In the genomic region with DNA sequence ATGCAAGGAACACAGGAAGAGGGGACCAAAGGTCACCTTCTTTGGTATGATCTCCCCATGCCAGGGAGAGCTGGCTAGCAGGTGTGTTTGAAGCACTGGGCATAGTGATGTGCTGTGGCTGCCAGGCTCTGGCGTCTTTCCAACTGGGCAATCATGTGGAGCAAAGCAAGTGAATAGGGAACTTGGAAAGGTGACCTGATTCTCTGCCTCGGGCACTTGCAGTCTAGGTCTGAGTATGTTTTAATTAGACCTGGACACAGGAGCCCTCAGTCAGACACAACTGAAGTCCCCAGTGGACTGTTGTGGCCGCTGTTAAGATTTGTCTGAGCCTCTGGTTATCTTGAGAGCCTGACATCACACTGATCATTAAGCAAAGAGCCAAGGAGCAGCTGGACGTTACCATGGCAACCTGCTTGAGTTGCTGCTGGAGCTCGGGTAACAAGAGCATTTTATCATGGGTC, we compare ENCODE assay signal across 8 mouse cellular contexts.
DNase-seq lines count a peak whose midpoint lies in the region; ATAC-seq and TF ChIP-seq lines count a peak whose summit lies in the region.

No protein-coding gene starts in this region.

- no peaks in the 10 kb centered on the region for H3K27me3 ChIP-seq in heart, embryonic 11.5 days (ENCODE audit: control insufficient read depth, insufficient read depth, low read length)
- H3K27me3 ChIP-seq in kidney, embryonic 14.5 days (ENCODE audit: control insufficient read depth, insufficient read depth, low read length): no peaks in the 10 kb centered on the region
- H3K27me3 ChIP-seq in lung, embryonic 15.5 days: no peaks in the 10 kb centered on the region

- no peaks in the 10 kb centered on the region for H3K9me3 ChIP-seq in heart, embryonic 11.5 days (replicated peaks; ENCODE audit: control insufficient read depth, low read length)
- no peaks in the 10 kb centered on the region for H3K9me3 ChIP-seq in kidney, embryonic 14.5 days (ENCODE audit: control insufficient read depth, low read length)
- H3K9me3 ChIP-seq in lung, embryonic 15.5 days: no peaks in the 10 kb centered on the region

- H3K27ac ChIP-seq in heart, embryonic 11.5 days (ENCODE audit: low read depth, low read length): peak overlapping the region; percentile 55
- H3K27ac ChIP-seq in kidney, embryonic 14.5 days (ENCODE audit: low read depth, low read length): peak overlapping the region; percentile 83; the same call in 1 of the 2 replicates
- H3K27ac ChIP-seq in lung, embryonic 15.5 days: peak overlapping the region; percentile 48

- TF ChIP-seq CTCF in brain, embryonic 14.5 days (IDR thresholded peaks at IDR 0.05; ENCODE audit: borderline replicate concordance, extremely low read depth, insufficient read depth, insufficient read length): no peak

- peak; percentile 68 for ATAC-seq in erythroblast, adult 5-6 weeks (replicated peaks; ENCODE audit: low FRiP score, poor library complexity, severe bottlenecking)
- ATAC-seq in heart, embryonic 11.5 days (replicated peaks; ENCODE audit: insufficient number of reproducible peaks, low FRiP score, low TSS enrichment): peak; percentile 74; the same call in 1 of the 2 replicates
- peak; percentile 93 for ATAC-seq in kidney, embryonic 14.5 days (ENCODE audit: low FRiP score, low TSS enrichment)
- ATAC-seq in lung, embryonic 15.5 days (ENCODE audit: borderline replicate concordance, extremely low read depth, low FRiP score, low TSS enrichment): peak; percentile 73; the same call in 1 of the 2 replicates

- H3K4me1 ChIP-seq in heart, embryonic 11.5 days (ENCODE audit: control insufficient read depth, insufficient read depth, low read length): peaks cover 19% of the 10 kb centered on the region
- peaks cover 16% of the 10 kb centered on the region for H3K4me1 ChIP-seq in kidney, embryonic 14.5 days (ENCODE audit: control insufficient read depth, insufficient read depth, low read length)
- peaks cover 20% of the 10 kb centered on the region for H3K4me1 ChIP-seq in lung, embryonic 15.5 days

- no peaks in the 10 kb centered on the region for H3K36me3 ChIP-seq in heart, embryonic 11.5 days (ENCODE audit: control insufficient read depth, insufficient read depth, low read length)
- H3K36me3 ChIP-seq in kidney, embryonic 14.5 days (ENCODE audit: control insufficient read depth, insufficient read depth, low read length): no peaks in the 10 kb centered on the region
- H3K36me3 ChIP-seq in lung, embryonic 15.5 days: no peaks in the 10 kb centered on the region

- no peak overlapping the region for H3K4me3 ChIP-seq in heart, embryonic 11.5 days (ENCODE audit: low read depth, low read length)
- H3K4me3 ChIP-seq in kidney, embryonic 14.5 days (ENCODE audit: low read length): no peak overlapping the region
- no peak overlapping the region for H3K4me3 ChIP-seq in lung, embryonic 15.5 days

- H3K9ac ChIP-seq in heart, embryonic 11.5 days (ENCODE audit: low read depth, low read length): no peak overlapping the region
- H3K9ac ChIP-seq in kidney, embryonic 14.5 days (ENCODE audit: low read depth, low read length): no peak overlapping the region
- H3K9ac ChIP-seq in lung, embryonic 15.5 days: no peak overlapping the region

- peak; percentile 21 for DNase-seq in ES-CJ7 (ENCODE audit: low read depth, low spot score)
- peak; percentile 97 for DNase-seq in brain, embryonic 14.5 days (ENCODE audit: low read depth)
- peak; percentile 56 for DNase-seq in ovary, postnatal 14 days (ENCODE audit: low spot score)
- no peak for DNase-seq in thymus, postnatal 0 days (ENCODE audit: low spot score)

- TF ChIP-seq POLR2A in brain, embryonic 14.5 days (IDR thresholded peaks at IDR 0.05; ENCODE audit: borderline replicate concordance, extremely low read depth, insufficient read depth, insufficient read length, poor library complexity, severe bottlenecking): no peak

- 15% methylated on average over 5 of the region's 5 CpGs for WGBS in heart, embryonic 11.5 days (ENCODE audit: insufficient replicate concordance)
- 7% methylated on average over 5 of the region's 5 CpGs for whole genome bisulfite sequencing in kidney, embryonic 14.5 days
- 8% methylated on average over 5 of the region's 5 CpGs for WGBS in lung, embryonic 15.5 days

- peak overlapping the region; percentile 32 for H3K4me2 ChIP-seq in heart, embryonic 11.5 days
- H3K4me2 ChIP-seq in kidney, embryonic 14.5 days (replicated peaks; ENCODE audit: low read depth, low read length): no peak overlapping the region
- peak overlapping the region; percentile 3; the same call in 1 of the 2 replicates for H3K4me2 ChIP-seq in lung, embryonic 15.5 days
